Mouse (Mus musculus) olfactory bulb, adult 2 months (tissue): ENCODE data around the gene Mrps27.

ENCODE experiments used
- CTCF ChIP-seq: fragments of 200-500 bp; IDR thresholded peaks from 2 replicates; pipeline ENCODE4 v1.5.1; 2012; ENCODE audit warnings: low read depth, mild to moderate bottlenecking, low read length, moderate library complexity; ENCODE audit not compliant: insufficient read depth
- POLR2A ChIP-seq: fragments of 200-500 bp; IDR thresholded peaks from 2 replicates; pipeline ENCODE4 v1.6.1; 2012; ENCODE audit warnings: mild to moderate bottlenecking, low read depth, low read length, moderate library complexity; ENCODE audit not compliant: insufficient read depth

DNA sequence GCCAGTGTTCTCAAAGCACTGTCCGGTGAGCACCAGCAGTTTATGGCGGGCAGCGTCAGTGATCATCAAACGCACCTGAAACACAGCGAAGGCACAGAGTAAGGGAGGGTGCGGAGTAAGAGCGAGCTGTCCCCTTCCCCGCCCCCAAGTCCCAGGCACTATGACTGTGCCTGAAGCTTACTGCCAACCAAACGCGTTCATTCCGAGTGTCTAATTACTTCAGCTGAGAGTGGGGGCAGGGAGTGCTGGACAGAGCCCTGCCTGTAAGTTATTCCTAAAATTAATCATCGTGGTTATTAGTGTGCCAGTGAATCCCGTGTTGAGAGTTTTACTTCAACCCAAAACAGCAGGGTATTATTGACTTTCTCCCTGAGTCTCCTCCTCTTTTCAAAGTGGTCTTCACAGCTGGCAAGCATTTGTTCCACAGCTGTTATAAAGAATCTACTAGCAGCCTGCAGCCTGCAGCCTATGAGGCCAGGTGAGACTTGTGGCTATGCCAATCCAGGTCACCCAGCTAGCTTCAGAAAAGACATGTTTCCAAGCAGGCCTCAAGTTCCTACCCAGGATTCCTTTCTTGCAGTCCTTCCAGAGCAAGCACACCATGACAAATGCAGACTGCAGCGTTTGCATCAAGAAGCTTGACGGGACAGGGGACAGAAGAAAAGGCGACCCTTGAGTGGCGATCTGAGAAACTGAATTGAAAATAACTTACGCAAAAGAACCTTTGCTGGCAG is 97.3 kb downstream of the Mrps27 start:
- TF ChIP-seq CTCF (no peak), POLR2A (no peak)
